Mouse (Mus musculus): ENCODE data around the gene Slc39a3. TPM values are rescaled to one million over a fixed set of nuclear protein-coding genes. Genes with fewer than 3 reads are reported as not detected.
"Not testable (repeated sequence)": the region's sequence is repeated elsewhere in the genome, so short reads cannot be mapped to it uniquely, and the experiment has no call there.

Gene Slc39a3
- polyA plus RNA-seq, 1 experiment = 21.8 TPM

DNA sequence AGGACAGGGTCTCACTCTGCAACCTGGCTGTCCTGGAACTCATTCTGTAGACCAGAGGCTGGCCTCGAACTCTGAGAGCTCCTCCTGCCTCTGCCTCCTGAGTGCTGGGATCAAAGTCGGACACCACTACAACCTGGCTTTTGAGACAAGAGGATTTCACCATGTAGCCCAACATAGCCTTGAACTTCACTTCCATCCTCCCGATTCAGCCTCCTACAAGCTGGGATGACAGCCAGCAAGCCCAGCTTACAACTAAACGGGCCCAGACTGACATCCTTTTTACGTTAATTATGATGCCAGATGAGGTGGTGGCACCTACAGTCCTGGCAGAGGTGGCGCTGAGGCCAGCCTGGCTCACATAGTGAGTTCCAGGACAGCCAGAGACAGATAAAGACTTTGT is 21.7 kb upstream of the Slc39a3 start:
- Histone ChIP-seq H3K4me3 (peak overlapping the region; percentile 94), H3K36me3 (ENCODE audit: control insufficient read depth, insufficient read depth) (no peaks in the 10 kb centered on the region), H3K79me2 (ENCODE audit: control insufficient read depth, insufficient read depth) (peaks cover 60% of the 10 kb centered on the region), H3ac (ENCODE audit: control insufficient read depth, insufficient read length) (peak overlapping the region; percentile 62), H3K4me2 (ENCODE audit: low read depth) (peak overlapping the region; percentile 96), H3K27me3 (ENCODE audit: control insufficient read depth, insufficient read depth, insufficient read length) (no peaks in the 10 kb centered on the region)
- TF ChIP-seq MAX (IDR thresholded peaks at IDR 0.05; ENCODE audit: low read depth) = no peak
- TF ChIP-seq POLR2AphosphoS2 (IDR thresholded peaks at IDR 0.05; ENCODE audit: insufficient read length, low read depth) = no peak
- no peak for TF ChIP-seq POLR2A (IDR thresholded peaks at IDR 0.05; ENCODE audit: insufficient read length, low read depth)
- no peak for TF ChIP-seq CEBPB (IDR thresholded peaks at IDR 0.05; ENCODE audit: insufficient read depth, poor library complexity, severe bottlenecking)
- TF ChIP-seq REST (IDR thresholded peaks at IDR 0.05; ENCODE audit: insufficient read depth, insufficient read length) = no peak
- no peak for TF ChIP-seq TCF3 (IDR thresholded peaks at IDR 0.05; ENCODE audit: insufficient read length, low read depth)
- TF ChIP-seq MYOG (IDR thresholded peaks at IDR 0.05; ENCODE audit: control insufficient read depth in 1 of 3, insufficient read depth in 1 of 3, insufficient read length in 2 of 3, low read depth in 2 of 3) = no peak
- no peak for TF ChIP-seq E2F4 (IDR thresholded peaks at IDR 0.05; ENCODE audit: insufficient read depth)
- TF ChIP-seq USF1 (IDR thresholded peaks at IDR 0.05; ENCODE audit: low read depth) = no peak
- no peak for TF ChIP-seq MYOD1 (IDR thresholded peaks at IDR 0.05; ENCODE audit: control insufficient read depth in 1 of 3, insufficient read length in 2 of 3, low read depth in 2 of 3)
- TF ChIP-seq TCF12 (IDR thresholded peaks at IDR 0.05; ENCODE audit: insufficient read depth, poor library complexity, severe bottlenecking) = no peak
- TF ChIP-seq SRF (IDR thresholded peaks at IDR 0.05; ENCODE audit: control insufficient read depth, insufficient read length, low read depth) = no peak

- Histone ChIP-seq H3K4me2 (ENCODE audit: low read depth) (no peak overlapping the region), H3ac (ENCODE audit: control insufficient read depth, insufficient read length) (no peak overlapping the region), H3K36me3 (ENCODE audit: control insufficient read depth, insufficient read depth) (no peaks in the 10 kb centered on the region), H3K79me2 (ENCODE audit: control insufficient read depth, insufficient read depth) (peaks cover 70% of the 10 kb centered on the region), H3K27me3 (ENCODE audit: control insufficient read depth, insufficient read depth, insufficient read length) (no peaks in the 10 kb centered on the region), H3K4me3 (no peak overlapping the region)
- TF ChIP-seq MAX (IDR thresholded peaks at IDR 0.05; ENCODE audit: low read depth) (no peak), MYOD1 (IDR thresholded peaks at IDR 0.05; ENCODE audit: control insufficient read depth in 1 of 3, insufficient read length in 2 of 3, low read depth in 2 of 3) (no peak), CEBPB (IDR thresholded peaks at IDR 0.05; ENCODE audit: insufficient read depth, poor library complexity, severe bottlenecking) (no peak), E2F4 (IDR thresholded peaks at IDR 0.05; ENCODE audit: insufficient read depth) (no peak), MYOG (IDR thresholded peaks at IDR 0.05; ENCODE audit: control insufficient read depth in 1 of 3, insufficient read depth in 1 of 3, insufficient read length in 2 of 3, low read depth in 2 of 3) (no peak), USF1 (IDR thresholded peaks at IDR 0.05; ENCODE audit: low read depth) (no peak), REST (IDR thresholded peaks at IDR 0.05; ENCODE audit: insufficient read depth, insufficient read length) (no peak), TCF3 (IDR thresholded peaks at IDR 0.05; ENCODE audit: insufficient read length, low read depth) (no peak), POLR2AphosphoS2 (IDR thresholded peaks at IDR 0.05; ENCODE audit: insufficient read length, low read depth) (no peak), POLR2A (IDR thresholded peaks at IDR 0.05; ENCODE audit: insufficient read length, low read depth) (no peak), SRF (IDR thresholded peaks at IDR 0.05; ENCODE audit: control insufficient read depth, insufficient read length, low read depth) (no peak), TCF12 (IDR thresholded peaks at IDR 0.05; ENCODE audit: insufficient read depth, poor library complexity, severe bottlenecking) (no peak)
Measured at GRCm38 (mm10) chr10:81057406-81058130, 20.3 kb upstream of the Slc39a3 start.

DNA sequence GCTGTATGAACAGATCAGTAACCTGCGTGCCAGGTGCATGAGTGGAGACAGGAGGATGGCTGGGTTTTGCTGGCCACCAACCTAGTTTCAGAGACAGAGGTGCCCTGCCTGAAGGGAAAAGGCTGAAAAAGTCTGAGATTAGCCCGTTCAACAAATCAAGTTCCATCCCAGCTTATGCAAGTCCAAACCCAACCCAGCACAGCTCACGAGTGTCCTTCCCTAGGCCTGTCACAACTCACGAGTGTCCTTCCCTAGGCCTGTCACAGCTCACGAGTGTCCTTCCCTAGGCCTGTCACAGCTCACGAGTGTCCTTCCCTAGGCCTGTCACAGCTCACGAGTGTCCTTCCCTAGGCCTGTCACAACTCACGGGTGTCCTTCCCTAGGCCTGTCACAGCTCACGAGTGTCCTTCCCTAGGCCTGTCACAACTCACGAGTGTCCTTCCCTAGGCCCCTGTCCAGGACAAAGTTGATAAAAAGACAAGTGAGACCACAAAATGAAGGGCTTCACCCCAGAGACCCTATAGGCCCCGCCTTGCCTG is 18.6 kb upstream of the Slc39a3 start:
- not testable (repeated sequence) for H3K4me3 ChIP-seq; H3K27me3 ChIP-seq (ENCODE audit: control insufficient read depth, insufficient read depth, insufficient read length); H3K4me2 ChIP-seq (ENCODE audit: low read depth); H3K36me3 ChIP-seq (ENCODE audit: control insufficient read depth, insufficient read depth); H3ac ChIP-seq (ENCODE audit: control insufficient read depth, insufficient read length)
- H3K79me2 ChIP-seq (ENCODE audit: control insufficient read depth, insufficient read depth) = peaks cover 70% of the 10 kb centered on the region

GRCm38 (mm10) chr10:81055169-81055568 is 17.9 kb upstream of the Slc39a3 start:
- H3K4me3 ChIP-seq = no peak overlapping the region

GRCm38 (mm10) chr10:81052577-81052976 is 15.4 kb upstream of the Slc39a3 start:
- H3K4me2 ChIP-seq (ENCODE audit: low read depth) = no peak overlapping the region
- no peaks in the 10 kb centered on the region for H3K27me3 ChIP-seq (ENCODE audit: control insufficient read depth, insufficient read depth, insufficient read length)
- H3K79me2 ChIP-seq (ENCODE audit: control insufficient read depth, insufficient read depth) = peaks cover 46% of the 10 kb centered on the region
- no peak overlapping the region for H3K4me3 ChIP-seq
- TF ChIP-seq SRF (IDR thresholded peaks at IDR 0.05; ENCODE audit: control insufficient read depth, insufficient read length, low read depth) (no peak), E2F4 (IDR thresholded peaks at IDR 0.05; ENCODE audit: insufficient read depth) (no peak), MYOD1 (IDR thresholded peaks at IDR 0.05; ENCODE audit: control insufficient read depth in 1 of 3, insufficient read length in 2 of 3, low read depth in 2 of 3) (no peak), MAX (IDR thresholded peaks at IDR 0.05; ENCODE audit: low read depth) (no peak), REST (IDR thresholded peaks at IDR 0.05; ENCODE audit: insufficient read depth, insufficient read length) (no peak), CEBPB (IDR thresholded peaks at IDR 0.05; ENCODE audit: insufficient read depth, poor library complexity, severe bottlenecking) (no peak), POLR2AphosphoS2 (IDR thresholded peaks at IDR 0.05; ENCODE audit: insufficient read length, low read depth) (no peak)
- no peak overlapping the region for H3ac ChIP-seq (ENCODE audit: control insufficient read depth, insufficient read length)
- H3K36me3 ChIP-seq (ENCODE audit: control insufficient read depth, insufficient read depth) = peaks cover 12% of the 10 kb centered on the region

More at GRCm38 (mm10) chr10:81055169-81055568, 17.9 kb upstream of the Slc39a3 start:
- TF ChIP-seq CEBPB (IDR thresholded peaks at IDR 0.05; ENCODE audit: insufficient read depth, poor library complexity, severe bottlenecking) (no peak), MYOG (IDR thresholded peaks at IDR 0.05; ENCODE audit: control insufficient read depth in 1 of 3, insufficient read depth in 1 of 3, insufficient read length in 2 of 3, low read depth in 2 of 3) (no peak), POLR2A (IDR thresholded peaks at IDR 0.05; ENCODE audit: insufficient read length, low read depth) (no peak), USF1 (IDR thresholded peaks at IDR 0.05; ENCODE audit: low read depth) (no peak), SRF (IDR thresholded peaks at IDR 0.05; ENCODE audit: control insufficient read depth, insufficient read length, low read depth) (no peak), REST (IDR thresholded peaks at IDR 0.05; ENCODE audit: insufficient read depth, insufficient read length) (no peak)
- Histone ChIP-seq H3K4me2 (ENCODE audit: low read depth) (no peak overlapping the region), H3K79me2 (ENCODE audit: control insufficient read depth, insufficient read depth) (peaks cover 70% of the 10 kb centered on the region), H3ac (ENCODE audit: control insufficient read depth, insufficient read length) (no peak overlapping the region), H3K27me3 (ENCODE audit: control insufficient read depth, insufficient read depth, insufficient read length) (no peaks in the 10 kb centered on the region), H3K36me3 (ENCODE audit: control insufficient read depth, insufficient read depth) (peaks cover 3% of the 10 kb centered on the region)

Data from myocyte (in vitro differentiated cells).